In genomic region chr1:48275666-48276065, GRCm38 (mm10) we compare ENCODE assay signal across 19 mouse cellular contexts.
"Had no signal": no experiment of that assay in that cellular context is flagged by ENCODE, and none has a peak within 500 bp of the region (broad histone marks: within the 10 kb centered on the region; RNA-seq: fewer than 3 reads in every experiment).

No protein-coding gene starts in this region.

- DNase-seq: kidney, postnatal 36 days; liver; lung, adult 18-20 months; lung, postnatal 10 days; lung, postnatal 4 days; retina, postnatal 1 day; spleen, adult 18-20 months; thymus, adult 18-20 months; thymus, postnatal 36 days had no signal

- H3K9ac ChIP-seq: limb, embryonic 13.5 days; liver, embryonic 12.5 days; liver, embryonic 15.5 days; lung, embryonic 15.5 days; midbrain, embryonic 15.5 days; neural tube, embryonic 13.5 days had no signal

- H3K27ac ChIP-seq: left cerebral cortex, adult 2 months; limb, embryonic 10.5 days; limb, embryonic 13.5 days; liver, embryonic 12.5 days; liver, embryonic 15.5 days; lung, embryonic 15.5 days; midbrain, embryonic 15.5 days; neural tube, embryonic 13.5 days had no signal

- H3K36me3 ChIP-seq: limb, embryonic 10.5 days; limb, embryonic 13.5 days; liver, embryonic 12.5 days; liver, embryonic 15.5 days; lung, embryonic 15.5 days; midbrain, embryonic 15.5 days; neural tube, embryonic 13.5 days had no signal

- H3K4me3 ChIP-seq: left cerebral cortex, adult 2 months; limb, embryonic 10.5 days; limb, embryonic 13.5 days; liver, embryonic 12.5 days; liver, embryonic 15.5 days; lung, embryonic 15.5 days; midbrain, embryonic 15.5 days; myocyte; neural tube, embryonic 13.5 days had no signal

- H3K27me3 ChIP-seq: limb, embryonic 13.5 days; liver, embryonic 12.5 days; liver, embryonic 15.5 days; lung, embryonic 15.5 days; midbrain, embryonic 15.5 days; neural tube, embryonic 13.5 days had no signal

- H3K4me2 ChIP-seq: limb, embryonic 13.5 days; liver, embryonic 12.5 days; liver, embryonic 15.5 days; lung, embryonic 15.5 days; midbrain, embryonic 11.5 days; midbrain, embryonic 15.5 days; neural tube, embryonic 13.5 days had no signal

- H3K9me3 ChIP-seq: limb, embryonic 10.5 days; limb, embryonic 13.5 days; liver, embryonic 12.5 days; liver, embryonic 15.5 days; lung, embryonic 15.5 days; midbrain, embryonic 15.5 days; neural tube, embryonic 13.5 days had no signal

- ATAC-seq: liver, embryonic 12.5 days; midbrain, embryonic 15.5 days had no signal

- H3K4me1 ChIP-seq: limb, embryonic 10.5 days; limb, embryonic 13.5 days; liver, embryonic 12.5 days; liver, embryonic 15.5 days; lung, embryonic 15.5 days; midbrain, embryonic 15.5 days; neural tube, embryonic 13.5 days had no signal
